Mouse (Mus musculus) layer of hippocampus, postnatal 14 days (tissue): ENCODE measurements around the gene Scd1. TPM values are rescaled to one million over a fixed set of nuclear protein-coding genes. Genes with fewer than 3 reads are reported as not detected.

Source experiments
- DNase-seq, 2 experiments: peaks; one replicate each; pipeline ENCODE4 v3.0.0; 2021 to 2022; ENCODE audit warnings: low spot score in 2 of 2, mixed read lengths in 1 of 2
- long read RNA-seq, 2 experiments: library from polyadenylated mRNA; stranded (forward); transcript quantifications; one replicate each; pipeline ENCODE4 v2.0.0; 2021
- total RNA-seq, 2 experiments: library from RNA; stranded (reverse); gene quantifications; 2 replicates each; pipeline ENCODE4 v1.2.3; 2021

Gene Scd1
- total RNA-seq, result 100 to 1,000 TPM; 147 to 154 TPM
- long read RNA-seq, experiment 1, full-length matches to known transcripts, result 13 of 16 reads
- long read RNA-seq, experiment 1, partial matches to known transcripts, result 1 of 16 reads
- long read RNA-seq, experiment 1, other reads (novel, unspliced or antisense), result 2 of 16 reads
- long read RNA-seq, experiment 2, full-length matches to known transcripts, result 21 of 35 reads
- long read RNA-seq, experiment 2, partial matches to known transcripts, result 13 of 35 reads
- long read RNA-seq, experiment 2, other reads (novel, unspliced or antisense), result 1 of 35 reads

DNA sequence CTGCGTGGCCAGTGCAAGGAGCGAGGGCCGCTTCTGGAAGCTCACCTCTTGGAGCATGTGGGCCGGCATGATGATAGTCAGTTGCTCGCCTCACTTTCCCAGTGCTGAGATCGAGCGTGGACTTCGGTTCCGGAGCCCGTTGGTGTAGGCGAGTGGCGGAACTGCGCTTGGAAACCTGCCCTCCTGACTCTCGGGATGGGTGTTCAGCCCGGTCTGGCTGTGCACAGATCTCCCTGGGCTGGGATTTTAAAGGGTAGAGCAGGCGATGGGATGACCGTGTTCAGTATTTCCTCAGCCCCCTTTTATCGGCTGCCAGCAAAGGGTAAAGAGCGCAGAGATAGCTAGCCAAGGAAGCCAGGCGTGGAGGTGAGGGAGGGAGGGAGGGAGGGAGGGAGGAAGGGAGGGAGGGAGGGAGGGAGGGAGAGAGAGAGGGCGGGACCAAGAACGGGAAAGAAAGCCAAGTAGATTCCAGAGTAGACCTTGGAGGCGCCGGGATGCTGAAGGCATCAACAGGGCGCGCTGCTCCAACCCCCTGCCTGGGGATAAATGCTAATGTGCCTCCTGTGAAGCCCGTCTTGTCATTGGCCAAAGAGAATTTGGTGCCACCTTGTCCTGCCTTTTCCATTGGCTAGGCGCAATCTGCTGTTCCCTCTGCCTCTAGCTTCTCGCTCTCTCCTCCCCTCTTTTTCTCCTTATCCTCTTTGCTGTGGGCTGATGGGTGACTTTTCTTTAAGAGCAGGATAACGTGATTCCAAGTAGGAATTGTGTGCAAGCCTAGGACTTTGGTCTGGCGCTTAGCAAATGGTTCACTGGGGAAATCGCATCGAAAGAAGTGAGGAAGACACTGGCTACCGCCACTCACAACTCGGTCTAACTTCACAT lies at the start of gene Scd1:
TSS of gene Scd1 (minus strand) at position 539 of the 882 bp plus-strand sequence.
- peak; percentile 63 to 87 for DNase-seq

DNA sequence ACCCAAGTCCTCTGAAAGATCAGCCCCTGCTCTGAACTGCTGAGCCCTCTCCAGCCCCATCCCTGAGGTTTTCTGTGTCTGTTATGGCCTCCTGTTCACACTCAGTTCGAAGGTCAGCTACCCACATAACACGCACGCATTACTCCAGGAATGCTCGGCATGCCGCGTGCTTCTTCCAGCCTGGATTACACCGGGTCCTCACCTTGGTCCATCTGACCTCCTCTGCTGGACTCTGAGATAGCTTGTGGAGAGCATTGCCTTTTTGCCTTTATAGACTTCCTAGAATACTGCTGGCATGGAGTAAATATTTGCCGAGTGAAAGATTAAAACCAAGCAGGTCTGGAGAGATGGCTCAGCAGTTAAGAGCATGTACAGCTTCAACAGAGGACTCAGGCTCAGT lies 47.7 kb upstream of the Scd1 start:
- DNase-seq, result no peak

DNA sequence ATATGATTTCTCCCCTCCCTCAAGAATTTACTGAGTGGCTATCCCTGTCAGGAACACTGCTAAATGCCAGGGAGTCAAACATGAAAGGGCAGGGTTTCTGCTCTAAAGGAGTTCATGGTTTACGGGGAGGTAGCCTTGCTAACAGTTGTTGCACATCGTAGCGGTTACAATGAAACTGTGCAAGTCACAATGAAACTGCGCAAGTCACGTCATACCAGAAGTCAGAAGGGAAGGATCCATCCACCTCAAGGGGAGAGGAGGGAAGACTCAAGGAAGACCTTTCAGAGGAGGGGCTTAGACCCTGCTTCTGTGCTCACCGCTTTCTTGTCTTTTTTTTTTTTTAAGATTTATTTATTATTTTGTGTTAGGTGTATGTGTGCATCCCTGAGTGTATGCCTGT lies 47.2 kb upstream of the Scd1 start:
- DNase-seq, result no peak

DNA sequence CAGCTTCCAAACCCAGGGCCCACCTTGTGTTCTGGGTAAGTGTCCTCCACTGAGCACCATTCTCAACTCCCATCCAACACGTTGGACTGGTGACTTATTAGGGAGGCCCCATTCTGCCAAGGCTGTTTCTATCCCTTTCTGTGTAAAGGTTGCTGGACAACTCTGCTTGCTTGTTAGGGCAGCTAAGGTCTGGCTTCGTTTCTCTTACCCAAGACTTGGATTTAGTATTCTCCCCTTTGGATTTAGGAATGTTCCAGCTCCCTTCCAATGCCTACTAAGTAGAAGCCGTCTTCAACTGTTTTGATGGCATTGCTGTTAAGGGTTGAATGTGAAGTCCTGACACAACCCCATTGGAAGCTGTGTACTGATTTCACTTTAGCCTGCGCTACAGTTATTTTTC lies 40.2 kb upstream of the Scd1 start:
- DNase-seq, result peak in 1 of 2 experiments; percentile 12

DNA sequence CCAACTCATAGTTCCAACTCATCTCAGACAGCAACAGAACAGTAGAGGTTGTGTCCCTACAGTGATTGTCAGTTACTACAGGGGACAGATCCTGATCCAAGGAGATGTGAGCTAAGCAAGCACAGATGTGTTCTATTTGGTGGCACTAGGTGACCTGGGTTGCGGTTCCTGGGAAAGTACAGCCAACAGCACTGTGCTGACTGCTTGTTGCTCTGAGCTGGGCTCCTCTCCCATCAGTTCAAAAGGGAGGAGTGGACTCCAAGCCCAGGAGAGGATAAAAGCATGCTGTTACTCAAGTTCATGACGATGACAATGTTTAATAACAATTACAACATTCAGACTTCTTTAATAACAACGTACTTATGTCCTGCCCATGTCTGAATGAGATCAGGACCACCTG lies 38.1 kb upstream of the Scd1 start:
- no peak for DNase-seq

DNA sequence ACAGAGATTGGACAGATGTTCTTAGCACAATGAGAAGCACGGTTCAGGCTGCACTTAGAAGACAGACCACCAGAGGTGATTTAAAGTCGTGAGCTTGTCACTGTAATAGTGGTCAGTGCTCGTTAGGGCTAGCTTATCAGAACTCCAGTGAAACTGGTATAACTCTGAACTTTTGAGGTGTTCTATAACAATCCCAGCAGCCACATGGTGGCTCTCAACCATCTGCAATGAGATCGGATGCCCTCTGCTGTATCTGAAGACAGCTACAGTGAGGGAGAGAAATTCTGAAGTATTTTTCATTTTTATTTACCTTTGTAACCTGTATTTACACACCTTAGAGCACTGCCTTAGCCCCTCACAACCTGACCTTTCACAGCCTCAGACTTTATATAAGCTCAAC lies 31.6 kb upstream of the Scd1 start:
- no peak for DNase-seq

DNA sequence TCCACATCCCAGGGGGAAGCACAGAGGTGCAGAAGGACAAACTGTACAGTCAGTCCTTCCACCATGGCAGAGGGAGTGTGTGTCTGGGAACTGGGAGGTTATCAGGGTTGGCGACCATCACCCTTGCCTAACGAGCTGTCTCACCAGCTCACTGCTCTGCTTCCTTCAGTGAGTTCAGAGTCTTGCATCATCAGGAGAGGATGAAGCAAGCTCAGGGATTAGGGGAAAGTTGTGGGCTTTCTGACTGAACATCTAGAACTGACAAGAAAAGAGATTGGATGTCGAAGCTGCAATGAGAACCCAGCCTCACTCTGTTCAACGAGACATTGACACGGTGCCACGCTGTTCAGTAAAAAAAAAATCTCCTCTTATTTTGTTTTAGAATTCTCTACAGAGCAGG lies 30.3 kb upstream of the Scd1 start:
- DNase-seq, result no peak

DNA sequence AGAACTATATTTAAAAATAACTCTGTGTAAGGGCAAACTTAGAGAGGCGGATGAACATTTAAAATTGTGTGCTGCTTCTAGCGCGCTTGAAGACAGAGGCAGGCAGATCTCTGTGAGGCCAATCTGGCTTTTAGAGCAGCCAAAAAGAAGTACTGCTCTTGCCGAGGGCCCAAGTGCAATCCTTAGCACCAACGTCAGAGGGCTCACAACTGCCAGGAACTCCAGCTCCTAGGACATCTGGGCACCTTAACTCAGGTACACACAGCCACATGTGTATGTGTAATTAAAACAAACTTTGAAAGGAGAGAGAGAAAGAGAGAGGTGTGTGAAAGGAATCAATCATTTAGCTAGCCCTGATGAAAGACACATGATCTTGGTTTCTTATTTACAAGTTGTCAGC lies 24.4 kb upstream of the Scd1 start:
- no peak for DNase-seq

DNA sequence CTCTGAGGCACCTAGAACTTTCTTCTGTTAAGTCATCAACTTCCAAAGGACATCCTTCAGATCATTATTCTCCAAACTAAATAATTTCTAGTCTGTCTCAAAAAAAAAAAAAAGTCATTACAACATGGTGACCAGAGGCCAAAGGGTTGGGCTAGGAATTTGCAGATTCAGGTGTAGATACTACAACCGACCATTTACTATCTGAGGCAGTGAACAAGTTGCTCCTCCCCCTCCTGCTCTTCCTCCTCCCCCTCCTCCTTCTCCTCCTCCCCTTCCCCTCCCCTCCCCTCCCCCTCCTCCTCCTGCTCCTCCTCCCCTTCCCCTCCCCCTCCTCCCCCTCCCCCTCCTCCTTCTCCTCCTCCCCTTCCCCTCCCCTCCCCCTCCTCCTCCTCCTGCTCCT lies 20.0 kb upstream of the Scd1 start:
- DNase-seq, result no peak

DNA sequence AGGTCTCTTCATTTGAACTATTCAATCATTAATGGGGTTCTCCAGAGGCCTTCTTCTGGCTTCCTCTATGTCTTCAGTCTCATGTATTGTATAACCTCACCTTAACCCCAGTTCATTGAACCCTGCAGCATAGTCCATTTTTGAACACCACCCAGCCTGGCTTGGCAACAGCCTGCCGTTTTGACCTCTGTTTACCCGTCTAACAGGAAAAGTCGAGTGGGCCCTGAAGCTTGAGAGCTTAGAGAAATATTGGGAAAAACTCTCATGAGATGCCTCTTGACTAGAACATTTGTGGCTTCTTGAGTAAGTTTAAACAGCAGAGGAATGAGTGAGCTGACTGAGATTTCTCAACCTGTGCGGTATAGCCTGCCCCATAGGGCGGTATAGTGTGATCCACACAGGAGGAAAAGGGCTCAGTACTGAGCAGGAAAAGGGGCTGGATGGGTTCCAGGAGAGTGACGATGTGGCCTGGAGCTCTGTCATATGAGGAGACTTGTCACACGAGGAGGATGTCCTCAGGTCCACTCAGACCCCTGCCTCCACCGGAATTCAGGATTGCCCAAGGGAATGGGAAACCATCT lies 14.5 kb upstream of the Scd1 start:
- no peak for DNase-seq

DNA sequence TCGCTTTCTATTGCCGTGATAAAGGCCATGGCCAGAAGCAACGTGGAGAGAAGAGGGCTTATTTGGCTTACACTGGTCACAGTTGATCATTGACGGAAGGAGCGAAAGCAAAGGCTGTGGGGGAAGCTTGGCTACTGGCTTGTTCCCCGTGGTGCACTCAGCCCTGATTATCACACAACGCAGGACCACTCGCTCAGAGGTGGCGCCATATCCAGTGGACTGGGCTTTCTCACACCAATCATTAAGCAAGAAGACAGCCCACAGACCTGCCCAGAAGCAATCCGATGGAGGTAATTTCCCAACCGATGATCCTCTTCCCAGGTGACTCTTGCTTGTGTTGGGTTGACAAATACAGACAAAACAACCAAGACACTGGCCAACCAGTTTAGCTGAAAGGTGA lies 11.9 kb upstream of the Scd1 start:
- no peak for DNase-seq

DNA sequence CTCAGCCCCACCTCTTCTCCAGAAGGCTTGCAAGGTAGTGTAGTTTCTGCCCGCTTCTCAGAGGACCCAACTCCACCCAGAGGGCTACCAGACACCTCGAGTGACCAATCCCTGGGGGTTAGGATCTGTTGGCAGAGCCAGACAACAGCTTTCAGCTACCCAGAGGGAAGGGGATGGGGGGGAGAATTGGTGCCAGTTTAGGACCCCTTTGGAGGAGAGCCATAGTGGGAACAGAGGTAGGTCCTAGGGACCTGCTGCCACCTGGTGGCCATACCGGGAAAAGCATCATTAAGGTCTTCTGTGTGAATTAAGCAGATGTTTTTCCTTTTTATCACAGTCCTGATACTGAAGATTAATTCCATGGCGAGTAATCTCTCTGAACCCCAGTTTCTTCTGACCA lies 11.3 kb upstream of the Scd1 start:
- peak; percentile 61 to 64 for DNase-seq

DNA sequence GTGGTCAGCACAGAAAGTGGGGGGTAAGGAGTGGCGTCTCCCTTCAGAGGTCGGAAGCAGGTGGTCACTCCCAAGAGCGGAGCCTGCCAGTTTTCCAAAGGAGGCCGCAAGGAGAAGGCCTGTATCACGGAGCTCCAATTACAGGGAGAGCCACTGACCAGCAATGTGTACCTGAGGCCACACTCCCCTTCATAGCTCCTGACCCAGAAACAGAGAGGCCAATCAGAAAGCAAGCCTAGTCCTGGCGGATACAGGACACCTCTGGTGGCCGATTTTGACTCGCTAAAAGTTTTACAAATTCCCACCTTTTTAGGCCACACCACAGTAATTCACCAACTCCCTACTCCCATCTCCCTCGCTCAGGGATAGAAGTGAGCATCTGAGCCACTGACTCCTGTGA lies 10.9 kb upstream of the Scd1 start:
- no peak for DNase-seq

DNA sequence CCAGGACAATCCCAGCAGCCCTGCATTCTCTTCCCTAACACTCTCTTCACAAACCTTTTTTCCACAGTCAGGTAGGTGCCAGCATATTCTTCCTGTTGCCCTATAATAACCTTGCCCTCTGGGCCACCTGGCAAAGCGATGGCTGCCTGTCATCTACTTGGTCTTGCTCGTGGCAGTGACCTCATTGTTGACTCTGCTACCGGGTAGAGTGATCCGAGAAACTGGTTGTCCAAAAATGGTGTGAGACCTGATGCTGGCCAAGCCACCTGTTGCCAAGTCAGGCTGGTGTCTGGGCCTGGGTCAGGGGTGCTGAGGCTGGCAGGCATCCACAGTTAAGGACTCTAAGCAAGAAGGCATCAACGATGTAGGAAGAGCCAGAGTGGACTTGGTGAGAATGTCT lies 10.4 kb upstream of the Scd1 start:
- DNase-seq, result no peak

DNA sequence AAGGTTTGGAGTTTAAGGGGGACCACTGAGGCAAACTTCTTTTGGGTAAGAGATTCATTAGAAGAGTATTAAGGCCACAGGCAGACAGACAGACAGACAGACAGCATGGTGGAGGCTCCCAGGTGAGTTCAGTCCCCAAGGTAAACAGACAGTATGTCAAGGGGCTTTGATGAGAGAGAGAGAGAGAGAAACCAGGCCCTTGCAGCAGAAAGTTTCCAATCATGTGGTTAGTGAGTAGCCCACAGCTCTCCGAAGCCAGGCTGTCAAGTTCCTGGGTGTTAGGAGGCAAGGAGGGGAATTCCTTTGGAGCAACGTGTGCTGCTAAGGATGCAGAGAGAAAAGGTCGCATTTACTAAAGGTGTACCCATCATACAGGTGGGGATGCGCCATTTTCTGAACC lies 9.8 kb upstream of the Scd1 start:
- no peak for DNase-seq

DNA sequence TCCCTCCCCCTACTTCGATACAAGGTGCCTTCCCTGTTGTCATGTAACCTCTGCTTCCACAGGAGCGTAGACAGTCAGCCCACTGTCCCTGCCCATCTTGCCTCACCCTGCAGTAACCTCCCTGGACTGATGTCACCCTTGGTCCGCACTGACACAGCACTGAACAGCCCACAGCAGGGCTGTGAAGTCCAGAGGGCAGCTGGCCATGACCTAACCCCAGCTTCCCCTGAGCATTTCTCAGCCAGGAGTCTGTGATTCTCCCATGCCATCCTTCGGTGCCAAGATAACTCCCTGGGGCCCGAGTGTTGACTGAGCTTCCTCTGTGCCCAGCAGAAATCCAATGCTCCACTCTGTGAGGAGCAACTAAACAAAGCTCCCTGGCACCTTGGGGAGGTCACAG lies 8.6 kb upstream of the Scd1 start:
- no peak for DNase-seq

DNA sequence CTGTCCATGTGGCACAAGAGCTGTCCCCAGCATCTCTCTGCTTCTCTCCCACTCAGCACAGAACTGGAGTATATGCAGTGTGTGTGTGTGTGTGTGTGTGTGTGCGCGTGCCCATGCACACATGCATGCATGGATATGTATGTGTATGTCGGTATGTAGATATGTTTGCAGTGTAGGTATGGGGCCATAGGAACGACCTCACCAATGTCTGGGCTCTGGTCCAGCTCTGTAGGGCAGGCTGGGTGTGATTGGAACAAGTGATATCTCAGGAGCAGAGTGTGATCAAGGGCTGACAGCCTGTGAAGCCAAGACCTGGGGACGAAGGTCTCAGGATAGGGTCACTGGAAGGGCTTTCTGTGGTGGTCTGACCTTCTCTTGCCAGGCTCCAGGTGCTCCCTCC lies 7.8 kb upstream of the Scd1 start:
- no peak for DNase-seq

DNA sequence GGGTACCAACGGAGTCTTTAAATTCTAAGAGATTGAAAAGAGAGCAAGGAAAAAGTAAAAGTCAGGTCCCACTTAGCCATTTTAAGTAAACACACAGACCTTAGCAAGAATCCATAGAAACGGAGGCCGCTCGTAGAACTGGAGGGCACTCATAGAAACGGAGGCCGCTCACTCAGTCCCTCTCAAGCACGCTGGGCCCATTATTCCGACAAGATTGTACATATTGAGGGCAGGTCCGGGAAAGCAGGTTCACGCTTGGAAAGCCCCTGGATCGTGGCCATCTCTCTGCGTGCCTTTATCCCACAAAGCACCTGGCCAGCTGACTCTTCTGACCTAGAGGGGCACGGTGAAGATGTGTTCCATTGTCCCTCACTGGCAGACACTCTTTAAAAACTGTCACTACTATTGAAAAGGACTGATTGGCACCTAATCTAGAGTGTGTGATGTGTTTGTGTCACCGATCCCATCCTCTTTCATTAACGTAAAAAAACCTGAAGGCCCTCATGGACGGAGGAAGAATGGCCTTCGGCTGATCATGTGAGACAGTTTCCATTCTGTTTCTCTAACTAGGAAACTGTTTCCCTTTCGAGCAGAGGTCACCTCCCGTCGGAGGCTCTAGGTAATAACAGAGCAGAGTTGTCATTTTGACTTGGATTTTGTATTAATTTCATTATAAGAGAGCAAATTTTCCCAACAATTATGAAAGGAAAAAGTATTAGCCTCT lies 2.8 kb upstream of the Scd1 start:
- DNase-seq, result no peak

DNA sequence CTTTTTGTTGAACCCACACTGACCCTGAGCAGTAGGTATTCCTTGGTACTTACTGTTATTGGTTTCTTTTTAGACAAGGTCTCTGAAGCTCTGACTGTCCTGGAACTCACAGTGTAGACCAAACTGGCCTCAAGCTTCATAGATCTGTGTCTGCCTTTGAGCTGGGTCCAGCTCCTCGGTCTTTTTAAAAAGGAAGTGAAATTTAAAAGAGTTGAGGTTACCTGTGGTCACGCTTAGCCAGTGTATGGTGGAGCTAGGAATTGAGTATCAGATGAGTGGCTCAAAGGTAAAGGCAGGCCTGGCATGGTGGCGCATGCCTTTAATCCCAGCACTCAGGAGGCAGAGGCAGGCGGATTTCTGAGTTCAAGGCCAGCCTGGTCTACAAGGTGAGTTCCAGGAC lies 916 bp upstream of the Scd1 start:
- no peak for DNase-seq

DNA sequence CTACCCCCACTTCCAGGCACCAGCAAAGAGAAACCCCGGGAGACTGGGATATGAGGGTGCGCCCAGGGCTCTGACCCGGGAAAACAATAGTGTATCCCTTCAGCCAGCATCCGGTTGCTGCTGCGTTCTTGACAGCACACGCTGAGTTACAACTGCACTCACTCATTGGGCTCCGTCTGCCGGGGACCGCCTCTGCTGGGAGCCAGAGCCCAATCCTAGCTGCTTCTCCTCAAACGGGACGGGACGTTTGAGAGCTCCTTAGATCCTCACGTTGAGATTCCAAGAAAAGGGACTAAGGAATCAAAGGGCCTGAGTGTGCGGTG lies 505 bp upstream of the Scd1 start:
- DNase-seq, result peak; percentile 29 to 37

DNA sequence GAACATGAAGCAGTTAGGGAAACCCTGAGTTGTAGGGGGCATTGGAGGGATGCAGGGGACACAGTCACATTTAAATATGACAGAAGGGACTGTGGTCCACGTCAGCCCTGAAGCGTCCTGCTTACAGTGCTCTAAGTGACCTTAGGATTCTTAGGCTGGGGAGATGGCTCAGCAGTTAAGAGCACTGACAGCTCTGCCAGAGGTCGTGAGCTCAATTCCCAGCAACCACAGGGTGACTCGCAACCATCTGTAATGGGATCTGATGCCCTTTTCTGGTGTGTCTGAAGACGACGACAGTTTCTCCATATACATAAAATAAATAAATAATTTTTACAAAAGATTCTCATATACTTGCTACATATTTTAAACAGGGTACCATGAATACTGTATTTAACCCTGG lies 4.1 kb downstream of the Scd1 start:
- DNase-seq, result no peak
